In the genomic region with DNA sequence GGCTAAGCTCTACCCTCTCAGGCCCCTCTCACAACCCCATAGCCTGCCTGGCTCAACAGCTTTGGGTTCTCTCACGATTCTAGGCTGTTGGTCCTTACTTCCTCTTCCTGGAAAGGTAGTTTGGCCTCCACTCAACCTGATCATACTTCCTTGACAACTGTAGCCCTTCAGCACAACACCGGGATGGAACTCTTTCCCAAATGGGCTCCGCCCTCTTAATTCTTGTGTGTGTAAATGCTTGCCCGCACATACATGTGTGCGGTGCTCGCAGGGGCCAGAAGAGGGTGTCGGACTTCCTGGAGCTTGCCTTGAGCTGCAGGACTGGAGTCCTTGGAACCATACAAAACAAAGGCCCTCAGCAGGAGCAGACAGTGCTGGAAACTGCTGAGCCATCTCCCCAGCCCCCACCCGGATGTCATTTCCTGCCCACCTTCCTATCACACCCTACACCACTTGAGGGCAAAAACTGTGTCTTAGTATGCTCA, we compare ENCODE assay signal across 10 mouse cellular contexts. TPM values are rescaled to one million over a fixed set of nuclear protein-coding genes. Genes with fewer than 3 reads are reported as not detected.
DNase-seq lines count a peak whose midpoint lies in the region; ATAC-seq and TF ChIP-seq lines count a peak whose summit lies in the region.
"Had no signal": no experiment of that assay in that cellular context is flagged by ENCODE, and none has a peak within 500 bp of the region (broad histone marks: within the 10 kb centered on the region; RNA-seq: fewer than 3 reads in every experiment).

No protein-coding gene starts in this region.

- no peak for ATAC-seq in intestine, postnatal 0 days
- 0 out of 2 replicates have a peak, but pooled peaks have one; percentile 24 for ATAC-seq in monocyte, adult 5-6 weeks (replicated peaks; ENCODE audit: insufficient number of reproducible peaks, low FRiP score, low TSS enrichment, poor library complexity, severe bottlenecking)

- H3K36me3 ChIP-seq in heart, embryonic 10.5 days = no peaks in the 10 kb centered on the region
- peaks cover 12% of the 10 kb centered on the region for H3K36me3 ChIP-seq in E14TG2a.4 (ENCODE audit: insufficient read depth, low read length)
- no peaks in the 10 kb centered on the region for H3K36me3 ChIP-seq in intestine, postnatal 0 days (ENCODE audit: control insufficient read depth, insufficient read depth)
- H3K36me3 ChIP-seq: midbrain, embryonic 12.5 days had no signal

- peaks cover 78% of the 10 kb centered on the region for H3K4me1 ChIP-seq in heart, embryonic 10.5 days
- H3K4me1 ChIP-seq in E14TG2a.4 (replicated peaks; ENCODE audit: low read depth, low read length) = peaks cover 96% of the 10 kb centered on the region
- no peaks in the 10 kb centered on the region for H3K4me1 ChIP-seq in intestine, postnatal 0 days (replicated peaks; ENCODE audit: control insufficient read depth, insufficient read depth, low read length)

- peak overlapping the region; percentile 82 for H3K27ac ChIP-seq in heart, embryonic 10.5 days
- no peak overlapping the region for H3K27ac ChIP-seq in intestine, postnatal 0 days (ENCODE audit: low read depth, low read length)
- H3K27ac ChIP-seq: midbrain, embryonic 12.5 days had no signal

- H3K4me3 ChIP-seq in heart, embryonic 10.5 days = no peak overlapping the region
- H3K4me3 ChIP-seq in E14TG2a.4 (replicated peaks; ENCODE audit: low read length) = peak overlapping the region; percentile 58
- no peak overlapping the region for H3K4me3 ChIP-seq in intestine, postnatal 0 days (ENCODE audit: low read depth, low read length)
- H3K4me3 ChIP-seq: erythroblast, embryonic 14.5 days; midbrain, embryonic 12.5 days had no signal

- no peak overlapping the region for H3K4me2 ChIP-seq in intestine, postnatal 0 days (replicated peaks; ENCODE audit: low read depth)
- H3K4me2 ChIP-seq: midbrain, embryonic 12.5 days had no signal

- H3K9ac ChIP-seq in intestine, postnatal 0 days (ENCODE audit: low read depth, low read length) = no peak overlapping the region
- H3K9ac ChIP-seq: midbrain, embryonic 12.5 days had no signal

- no peak for DNase-seq in heart, embryonic 10.5 days (ENCODE audit: low spot score)
- DNase-seq in heart, adult 9 months (ENCODE audit: low spot score in 2 of 2) = no peak
- no peak for DNase-seq in urinary bladder, adult 2 months (ENCODE audit: low spot score)
- no peak for DNase-seq in frontal cortex, postnatal 25 days (ENCODE audit: low spot score in 2 of 2)
- no peak for DNase-seq in gastrocnemius, adult 18-20 months (ENCODE audit: low spot score)

- WGBS in heart, embryonic 10.5 days = 61% methylated on average over 8 of the region's 8 CpGs
- WGBS in intestine, postnatal 0 days = 57% methylated on average over 8 of the region's 8 CpGs

- no peaks in the 10 kb centered on the region for H3K9me3 ChIP-seq in heart, embryonic 10.5 days
- H3K9me3 ChIP-seq in E14TG2a.4 (ENCODE audit: low read length) = no peaks in the 10 kb centered on the region
- no peaks in the 10 kb centered on the region for H3K9me3 ChIP-seq in intestine, postnatal 0 days (ENCODE audit: control insufficient read depth)
- H3K9me3 ChIP-seq: midbrain, embryonic 12.5 days had no signal

- TF ChIP-seq CTCF in E14TG2a.4 (conservative IDR thresholded peaks at IDR 0.05; ENCODE audit: low read length) = no peak
- peak; percentile 42; the same call in 1 of the 2 replicates for TF ChIP-seq CTCF in intestine, postnatal 0 days (IDR thresholded peaks at IDR 0.05; ENCODE audit: low read depth)

- H3K27me3 ChIP-seq in heart, embryonic 10.5 days (ENCODE audit: insufficient read depth, poor library complexity, severe bottlenecking) = no peaks in the 10 kb centered on the region
- H3K27me3 ChIP-seq in E14TG2a.4 (ENCODE audit: insufficient read depth, low read length) = no peaks in the 10 kb centered on the region
- no peaks in the 10 kb centered on the region for H3K27me3 ChIP-seq in intestine, postnatal 0 days (replicated peaks; ENCODE audit: control insufficient read depth, insufficient read depth, low read length)
- H3K27me3 ChIP-seq: midbrain, embryonic 12.5 days had no signal

RNA-seq across cellular contexts. Expression of a gene that starts 11.0 kb away (rescaled TPM):
- 17.7 and 21.6 TPM in 2 replicates for polyA plus RNA-seq in heart, embryonic 10.5 days (2016; fragmentation: Nextera tagmentation; extraction: Ambion mirVana)
- polyA plus RNA-seq in intestine, postnatal 0 days (2015; fragmentation: Nextera tagmentation; extraction: Ambion mirVana) = 10.4 and 11.8 TPM in 2 replicates
- 39.1 to 101 TPM (median 67.2 TPM) in 3 replicates for total RNA-seq in monocyte, adult 5-6 weeks (2017)
- 167 and 198 TPM in 2 replicates for polyA plus RNA-seq in urinary bladder, adult 2 months (2012; rRNA removed)
- 10 to 100 TPM in 1 of 2 experiments, 1 to 10 TPM in 1; 9.2 to 11.9 TPM for total RNA-seq in gastrocnemius, adult 18-20 months (2021)

RNA-seq across cellular contexts. Expression of a gene that starts 21.3 kb away (rescaled TPM):
- polyA plus RNA-seq in heart, embryonic 10.5 days (2016; fragmentation: Nextera tagmentation; extraction: Ambion mirVana) = 35.9 and 37.4 TPM in 2 replicates
- polyA plus RNA-seq in intestine, postnatal 0 days (2015; fragmentation: Nextera tagmentation; extraction: Ambion mirVana) = 46.8 and 48.3 TPM in 2 replicates
- total RNA-seq in monocyte, adult 5-6 weeks (2017) = 31.3 to 44.8 TPM (median 35.7 TPM) in 3 replicates
- 24.2 and 27.0 TPM in 2 replicates for polyA plus RNA-seq in urinary bladder, adult 2 months (2012; rRNA removed)
- 10 to 100 TPM; 21.7 to 23.4 TPM for total RNA-seq in gastrocnemius, adult 18-20 months (2021)
